Mouse (Mus musculus) bone marrow, adult 2 months (tissue): ENCODE results near the gene Emilin3. TPM values are rescaled to one million over a fixed set of nuclear protein-coding genes. Genes with fewer than 3 reads are reported as not detected.
"Not testable (repeated sequence)": the region's sequence is repeated elsewhere in the genome, so short reads cannot be mapped to it uniquely, and the experiment has no call there.

Source experiments
- H3K27ac ChIP-seq: fragments of 200-500 bp; 2 replicates; pipeline ENCODE4 v1.5.1; 2012; ENCODE audit warnings: low read depth, mild to moderate bottlenecking, control low read depth, inconsistent platforms, low read length; ENCODE audit not compliant: control insufficient read depth, poor library complexity, insufficient read depth
- H3K4me1 ChIP-seq: fragments of 200-500 bp; 2 replicates; pipeline ENCODE4 v1.6.1; 2011; ENCODE audit warnings: low read length; ENCODE audit not compliant: control insufficient read depth, insufficient read depth
- H3K4me3 ChIP-seq: fragments of 200-500 bp; replicated peaks from 2 replicates; pipeline ENCODE3; 2011; ENCODE audit warnings: mild to moderate bottlenecking, low read depth, low read length, control low read depth; ENCODE audit not compliant: control insufficient read depth
- CTCF ChIP-seq: fragments of 200-500 bp; IDR thresholded peaks from 2 replicates; pipeline ENCODE4 v1.5.1; 2011; ENCODE audit warnings: low read length, control low read depth; ENCODE audit not compliant: control insufficient read depth, insufficient read depth
- POLR2A ChIP-seq: fragments of 200-500 bp; IDR thresholded peaks from 2 replicates; pipeline ENCODE4 v1.6.1; 2011; ENCODE audit warnings: low read depth, mild to moderate bottlenecking, control low read depth, low read length, borderline replicate concordance; ENCODE audit not compliant: control insufficient read depth
- WGBS: fragments of 180-500 bp; shearing (Covaris S2); methylation state at CpG from one replicate; pipeline ENCODE4 v1.1.7; 2018; 5-methylcytosine and 5-hydroxymethylcytosine counted together
- polyA plus RNA-seq: library from polyadenylated mRNA; stranded (reverse); fragments of >200 nt; gene quantifications from 2 replicates; pipeline ENCODE4 v1.2.4, GENCODE M21; 2011; ENCODE audit warnings: low replicate concordance; ENCODE audit not compliant: missing spikeins, insufficient read depth, insufficient read length

Gene Emilin3
- 0.57 TPM in 1 of 2 replicates, not detected in the other for polyA plus RNA-seq

DNA sequence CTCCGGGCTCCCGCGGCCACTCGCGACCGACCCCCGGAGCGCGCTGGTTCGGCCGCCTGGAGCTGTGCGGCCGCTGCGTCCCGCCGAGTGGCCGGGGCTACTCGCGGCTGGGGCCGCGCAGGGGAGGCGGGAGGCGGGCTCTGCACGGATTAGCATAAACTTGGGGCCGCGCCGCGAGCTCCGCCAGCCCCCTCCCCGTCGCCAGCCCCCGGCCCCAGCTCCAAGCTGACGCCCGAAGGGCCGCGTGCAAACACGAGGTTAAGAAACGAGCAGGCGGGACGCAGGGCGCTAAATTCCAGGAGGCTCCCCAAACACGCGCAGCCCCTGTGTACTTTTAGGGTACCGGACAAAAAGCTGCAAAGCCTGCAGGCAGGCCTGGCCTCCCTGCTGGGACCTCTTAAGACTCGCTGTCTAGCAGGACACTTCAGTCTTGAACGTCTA, at the start of gene Emilin3:
Gene Emilin3, minus strand, starts transcription at position 98 of the 441 bp plus-strand sequence.
- TF ChIP-seq CTCF: no peak
- no peak for TF ChIP-seq POLR2A
- Histone ChIP-seq H3K27ac (no peak within 1 kb of the TSS; the same call in 1 of the 2 replicates), H3K4me3 (no peak within 1 kb of the TSS), H3K4me1 (no peaks in the 10 kb centered on the region)
- WGBS: 4% methylated on average over 45 of the region's 46 CpGs

DNA sequence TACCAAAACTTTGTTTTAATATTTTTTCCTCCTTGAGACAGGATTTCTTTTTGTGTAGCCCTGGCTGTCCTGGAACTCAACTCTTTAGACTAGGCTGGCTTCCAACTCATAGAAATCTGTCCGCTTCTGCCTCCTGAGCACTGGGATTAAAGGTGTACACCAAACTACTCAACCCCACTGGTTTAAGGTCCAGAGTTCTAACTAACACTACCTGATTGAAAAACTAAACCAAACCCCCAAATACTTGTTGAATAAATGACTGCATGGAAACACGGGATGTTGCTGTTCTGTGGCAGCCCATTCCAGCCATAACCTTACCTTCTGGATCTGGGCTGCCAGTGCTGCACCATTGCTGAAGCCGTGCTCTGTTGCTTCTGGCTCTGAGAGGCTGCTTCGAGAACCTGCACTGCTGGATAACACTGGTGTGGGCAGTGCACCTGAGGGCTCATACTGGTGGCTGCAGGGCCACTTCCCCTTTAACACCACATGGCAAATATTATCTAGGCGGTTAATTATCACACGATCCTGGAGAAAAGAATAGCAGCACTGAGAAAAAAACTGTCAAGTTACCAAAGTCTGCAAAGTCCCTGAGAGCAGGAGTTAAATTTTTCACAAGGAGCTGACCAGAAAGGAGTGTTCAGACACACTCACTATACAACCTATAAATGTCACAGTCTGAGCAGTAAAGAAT, 49.0 kb upstream of the Emilin3 start:
- H3K4me3 ChIP-seq: no peak overlapping the region
- TF ChIP-seq POLR2A (no peak), CTCF (no peak)
- H3K27ac ChIP-seq: no peak overlapping the region
- no peaks in the 10 kb centered on the region; the same call in 1 of the 2 replicates for H3K4me1 ChIP-seq
- WGBS: 67% methylated on average over 6 of the region's 6 CpGs

DNA sequence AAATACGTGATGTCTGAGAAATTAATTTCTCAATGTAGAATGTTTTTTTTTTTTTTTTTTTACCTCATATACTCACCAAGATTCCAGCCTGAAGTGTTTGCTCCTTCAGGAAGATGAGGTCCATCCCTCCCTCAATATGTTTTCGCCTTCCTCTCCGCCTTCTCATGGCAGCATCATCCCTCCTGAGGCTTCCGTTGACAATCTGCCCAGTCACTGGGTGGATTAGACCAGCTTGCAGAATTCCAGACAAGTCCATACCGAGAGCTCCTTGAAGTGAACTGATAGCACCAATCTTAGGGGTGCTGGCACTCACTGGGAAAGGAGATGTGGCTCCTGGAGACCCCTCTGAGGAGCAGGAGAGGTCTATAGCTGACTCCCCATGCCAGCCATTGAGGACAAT, 47.8 kb upstream of the Emilin3 start:
- TF ChIP-seq CTCF: no peak
- TF ChIP-seq POLR2A: no peak
- 94% methylated on average over 5 of the region's 5 CpGs for WGBS
- H3K27ac ChIP-seq: no peak overlapping the region
- no peaks in the 10 kb centered on the region; the same call in 1 of the 2 replicates for H3K4me1 ChIP-seq
- no peak overlapping the region for H3K4me3 ChIP-seq

DNA sequence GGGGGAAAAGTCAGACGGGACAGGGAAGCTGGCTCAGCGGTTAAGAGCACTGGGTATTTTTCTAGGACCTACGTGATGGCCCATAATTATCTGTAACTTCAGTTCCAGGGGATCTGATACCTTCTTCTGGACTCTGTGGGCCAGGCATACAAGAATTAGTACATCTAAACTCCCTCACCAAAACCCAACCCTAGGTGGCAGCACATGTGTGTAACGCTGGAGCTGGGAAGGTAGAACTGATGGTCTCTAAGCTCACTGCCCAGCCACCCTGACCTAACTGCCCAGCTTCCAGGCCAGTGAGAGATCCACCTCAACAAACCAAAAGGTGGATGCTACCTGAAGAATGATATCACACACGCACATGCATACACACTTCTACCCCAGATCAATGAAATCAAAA, 46.6 kb upstream of the Emilin3 start:
- TF ChIP-seq CTCF (0 out of 2 replicates have a peak, but pooled peaks have one; percentile 17), POLR2A (no peak)
- H3K27ac ChIP-seq: no peak overlapping the region
- H3K4me3 ChIP-seq: no peak overlapping the region
- H3K4me1 ChIP-seq: no peaks in the 10 kb centered on the region; the same call in 1 of the 2 replicates
- 92% methylated on average over 5 of the region's 5 CpGs for WGBS

DNA sequence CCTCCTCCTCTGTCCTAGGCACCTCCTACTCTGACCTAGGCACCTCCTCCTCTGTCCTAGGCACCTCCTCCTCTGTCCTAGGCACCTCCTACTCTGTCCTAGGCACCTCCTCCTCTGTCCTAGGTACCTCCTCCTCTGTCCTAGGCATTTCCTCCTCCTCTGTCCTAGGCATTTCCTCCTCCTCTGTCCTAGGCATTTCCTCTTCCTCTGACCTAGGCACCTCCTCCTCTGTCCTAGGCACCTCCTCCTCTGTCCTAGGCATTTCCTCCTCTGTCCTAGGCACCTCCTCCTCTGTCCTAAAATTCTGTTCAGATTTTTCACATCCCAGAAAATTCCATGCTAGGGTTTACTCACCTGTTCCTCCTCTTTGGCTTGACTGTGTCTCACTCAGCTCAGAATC, 45.7 kb upstream of the Emilin3 start:
- H3K4me3 ChIP-seq, H3K4me1 ChIP-seq, H3K27ac ChIP-seq: not testable (repeated sequence)

DNA sequence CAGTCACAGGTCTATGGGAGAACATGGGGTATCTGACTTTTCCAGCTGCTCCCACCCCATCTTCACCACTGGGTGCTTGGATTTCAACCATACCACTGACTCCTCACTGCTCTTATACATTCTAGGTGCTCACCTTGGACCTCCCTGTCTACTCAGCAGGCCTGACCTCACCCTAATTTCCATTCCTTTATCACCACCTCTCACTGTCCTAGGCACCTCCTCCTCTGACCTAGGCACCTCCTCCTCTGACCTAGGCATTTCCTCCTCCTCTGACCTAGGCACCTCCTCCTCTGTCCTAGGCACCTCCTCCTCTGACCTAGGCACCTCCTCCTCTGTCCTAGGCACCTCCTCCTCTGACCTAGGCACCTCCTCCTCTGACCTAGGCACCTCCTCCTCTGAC, 45.2 kb upstream of the Emilin3 start:
- not testable (repeated sequence) for H3K4me3 ChIP-seq, H3K27ac ChIP-seq, H3K4me1 ChIP-seq

DNA sequence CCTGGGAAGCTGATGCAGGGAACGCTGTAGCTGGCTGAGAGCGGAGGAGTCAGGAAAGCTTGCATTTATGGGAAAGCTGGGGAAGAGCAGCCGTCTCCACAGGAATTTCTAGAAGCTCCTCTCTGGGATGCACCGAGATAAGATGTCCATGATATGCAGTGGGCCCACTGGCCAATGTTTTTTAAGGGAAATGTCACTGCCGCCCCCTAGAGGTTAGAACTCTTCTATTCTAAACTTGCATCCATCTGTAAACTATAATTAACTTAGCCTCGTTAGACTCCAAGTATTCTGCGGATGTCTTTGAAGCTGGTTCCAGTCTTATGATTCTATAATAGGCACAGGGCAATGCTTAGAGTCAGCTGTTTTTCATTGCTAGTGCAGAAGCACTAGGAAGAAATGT, 43.2 kb upstream of the Emilin3 start:
- WGBS: 84% methylated on average over 7 of the region's 7 CpGs
- Histone ChIP-seq H3K4me1 (no peaks in the 10 kb centered on the region), H3K27ac (no peak overlapping the region), H3K4me3 (no peak overlapping the region)
- no peak for TF ChIP-seq POLR2A
- no peak for TF ChIP-seq CTCF

DNA sequence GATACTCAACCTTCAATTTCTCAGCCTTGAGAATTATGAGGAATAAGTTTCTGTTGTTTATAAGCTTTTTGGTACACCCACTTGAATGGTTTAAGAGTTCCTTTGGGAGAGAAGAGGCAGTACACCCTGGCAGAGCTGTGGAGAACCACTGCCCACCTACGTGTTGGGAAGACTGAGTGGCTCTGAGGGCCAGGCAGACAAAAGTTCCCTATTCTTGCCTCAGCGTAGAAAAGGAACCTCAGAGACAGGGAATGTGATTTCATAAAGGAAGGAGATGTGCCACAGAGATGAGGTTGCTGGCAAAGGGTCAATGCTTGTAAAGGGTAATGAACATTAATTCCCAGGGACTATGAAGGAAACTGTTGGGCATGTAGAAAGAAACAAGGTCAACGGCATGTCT, 42.4 kb upstream of the Emilin3 start:
- no peak for TF ChIP-seq CTCF
- TF ChIP-seq POLR2A: no peak
- WGBS: 73% methylated on average over 3 of the region's 3 CpGs
- Histone ChIP-seq H3K4me3 (no peak overlapping the region), H3K27ac (no peak overlapping the region), H3K4me1 (no peaks in the 10 kb centered on the region)
